Mouse (Mus musculus) liver, postnatal 0 days (tissue): ENCODE measurements around the gene Tnip3. TPM values are rescaled to one million over a fixed set of nuclear protein-coding genes. Genes with fewer than 3 reads are reported as not detected.
A peak's percentile ranks its signal among the peaks of the same experiment; 100 is the strongest.

Experiments used
- ATAC-seq: fragments of 200-750 bp; cut with Nextera tagmentation; 2 replicates; pipeline ENCODE4 v1.8.0; 2017; ENCODE audit warnings: mild to moderate bottlenecking, moderate library complexity
- DNase-seq: peaks from one replicate; pipeline ENCODE4 v3.0.0-alpha.2; 2016
- H3K27ac ChIP-seq: fragments of 300-500 bp; sonication (generic); 2 replicates; pipeline ENCODE4 v1.5.1; 2014; ENCODE audit warnings: antibody characterized with exemption, moderate library complexity, mild to moderate bottlenecking, low read depth
- H3K27me3 ChIP-seq: fragments of 300-500 bp; sonication (generic); 2 replicates; pipeline ENCODE4 v1.6.1; 2014; ENCODE audit warnings: low read length, control low read depth, mixed read lengths; ENCODE audit not compliant: insufficient read depth
- H3K36me3 ChIP-seq: fragments of 300-500 bp; sonication (generic); replicated peaks from 2 replicates; pipeline ENCODE4 v1.6.1; 2014; ENCODE audit warnings: mild to moderate bottlenecking, control low read depth, low read length, moderate library complexity, mixed read lengths; ENCODE audit not compliant: insufficient read depth
- H3K4me1 ChIP-seq: fragments of 300-500 bp; sonication (generic); 2 replicates; pipeline ENCODE4 v1.6.1; 2014; ENCODE audit warnings: antibody characterized with exemption, mild to moderate bottlenecking, control low read depth; ENCODE audit not compliant: insufficient read depth
- H3K4me2 ChIP-seq: fragments of 300-500 bp; sonication (generic); 2 replicates; pipeline ENCODE4 v1.6.1; 2014; ENCODE audit warnings: low read depth, mild to moderate bottlenecking, low read length, moderate library complexity, mixed read lengths
- H3K4me3 ChIP-seq: fragments of 300-500 bp; sonication (generic); 2 replicates; pipeline ENCODE4 v1.5.1; 2014; ENCODE audit warnings: low read depth, low read length
- H3K9ac ChIP-seq: fragments of 300-500 bp; sonication (generic); replicated peaks from 2 replicates; pipeline ENCODE4 v1.6.1; 2014; ENCODE audit warnings: mild to moderate bottlenecking, moderate library complexity
- H3K9me3 ChIP-seq: fragments of 300-500 bp; sonication (generic); 2 replicates; pipeline ENCODE4 v1.6.1; 2016; ENCODE audit warnings: mild to moderate bottlenecking, control low read depth, low read length, mixed read lengths
- CTCF ChIP-seq: sonication (generic); IDR thresholded peaks from 2 replicates; pipeline ENCODE4 v1.5.1; 2016; ENCODE audit warnings: antibody characterized with exemption, low read depth
- EP300 ChIP-seq: IDR thresholded peaks from 2 replicates; pipeline ENCODE4 v1.6.1; 2016; ENCODE audit warnings: antibody characterized with exemption, low read depth, mild to moderate bottlenecking
- WGBS: fragments of 180-500 bp; shearing (Covaris S2); extraction: QIAGEN DNeasy Blood & Tissue Kit; methylation state at CpG from one replicate; pipeline ENCODE4 v1.1.7; 2014; ENCODE audit not compliant: insufficient replicate concordance; 5-methylcytosine and 5-hydroxymethylcytosine counted together
- polyA plus RNA-seq: library from polyadenylated mRNA; unstranded; fragments of >200 nt; fragmentation: Nextera tagmentation; extraction: Ambion mirVana; gene quantifications from 2 replicates; pipeline ENCODE4 v1.2.1, GENCODE M21; 2015

The Tnip3 gene
- 0.06 TPM in 1 of 2 replicates, not detected in the other for polyA plus RNA-seq

- H3K27me3 ChIP-seq, result no peaks in the 10 kb centered on the region
- H3K9me3 ChIP-seq, result no peaks in the 10 kb centered on the region
- H3K4me1 ChIP-seq, result no peaks in the 10 kb centered on the region
- H3K4me2 ChIP-seq, result no peak within 1 kb of the TSS
- no peak within 1 kb of the TSS for H3K4me3 ChIP-seq
- ATAC-seq, result no peak
- H3K9ac ChIP-seq, result no peak within 1 kb of the TSS
- no peaks in the 10 kb centered on the region for H3K36me3 ChIP-seq
- no peak for DNase-seq
- 70% methylated on average over 5 of the region's 5 CpGs for WGBS
- TF ChIP-seq EP300 (no peak), CTCF (no peak)
- no peak within 1 kb of the TSS for H3K27ac ChIP-seq
Measured at GRCm38 (mm10) chr6:65525192-65525591, at the start of gene Tnip3. Gene Tnip3 (plus strand): TSS chr6:65525313.

- no peaks in the 10 kb centered on the region for H3K27me3 ChIP-seq
Measured at GRCm38 (mm10) chr6:65498786-65499185, 26.3 kb upstream of the Tnip3 start.

GRCm38 (mm10) chr6:65510051-65510669 is 15.0 kb upstream of the Tnip3 start:
- Histone ChIP-seq H3K36me3 (no peaks in the 10 kb centered on the region), H3K9ac (no peak overlapping the region), H3K4me1 (no peaks in the 10 kb centered on the region), H3K27ac (no peak overlapping the region), H3K4me3 (no peak overlapping the region), H3K4me2 (no peak overlapping the region), H3K27me3 (no peaks in the 10 kb centered on the region), H3K9me3 (no peaks in the 10 kb centered on the region)
- DNase-seq (peak; percentile 71), ATAC-seq (peak; percentile 47; the same call in 1 of the 2 replicates)
- TF ChIP-seq EP300 (no peak), CTCF (peak; percentile 92)
- 34% methylated on average over 4 of the region's 4 CpGs for WGBS

More at GRCm38 (mm10) chr6:65498786-65499185, 26.3 kb upstream of the Tnip3 start:
- H3K9me3 ChIP-seq, result no peaks in the 10 kb centered on the region
- no peak overlapping the region for H3K9ac ChIP-seq
- no peak overlapping the region for H3K4me3 ChIP-seq
- TF ChIP-seq CTCF, result no peak
- TF ChIP-seq EP300, result no peak
- no peak for ATAC-seq
- H3K27ac ChIP-seq, result no peak overlapping the region
- H3K4me2 ChIP-seq, result no peak overlapping the region
- DNase-seq, result no peak
- H3K36me3 ChIP-seq, result no peaks in the 10 kb centered on the region
- H3K4me1 ChIP-seq, result no peaks in the 10 kb centered on the region

GRCm38 (mm10) chr6:65513813-65514212 is 11.3 kb upstream of the Tnip3 start:
- no peaks in the 10 kb centered on the region for H3K27me3 ChIP-seq
- no peak for ATAC-seq
- TF ChIP-seq CTCF (no peak), EP300 (no peak)
- no peak overlapping the region for H3K9ac ChIP-seq
- no peaks in the 10 kb centered on the region for H3K36me3 ChIP-seq
- no peaks in the 10 kb centered on the region for H3K9me3 ChIP-seq
- no peaks in the 10 kb centered on the region for H3K4me1 ChIP-seq
- DNase-seq, result no peak
- WGBS, result 81% methylated on average over 3 of the region's 3 CpGs
- no peak overlapping the region for H3K4me3 ChIP-seq
- no peak overlapping the region for H3K27ac ChIP-seq
- no peak overlapping the region for H3K4me2 ChIP-seq

- Histone ChIP-seq H3K27me3 (no peaks in the 10 kb centered on the region), H3K4me3 (no peak overlapping the region), H3K27ac (no peak overlapping the region), H3K9ac (no peak overlapping the region), H3K4me1 (no peaks in the 10 kb centered on the region), H3K4me2 (no peak overlapping the region), H3K9me3 (no peaks in the 10 kb centered on the region), H3K36me3 (no peaks in the 10 kb centered on the region)
- DNase-seq (no peak), ATAC-seq (no peak)
- 69% methylated on average over 8 of the region's 8 CpGs for WGBS
- TF ChIP-seq CTCF (no peak), EP300 (no peak)
Measured at GRCm38 (mm10) chr6:65516759-65517158, 8.4 kb upstream of the Tnip3 start.

- no peak overlapping the region for H3K27ac ChIP-seq
- no peak overlapping the region for H3K4me2 ChIP-seq
- H3K9me3 ChIP-seq, result no peaks in the 10 kb centered on the region
- ATAC-seq (no peak), DNase-seq (no peak)
- no peak overlapping the region for H3K9ac ChIP-seq
- no peaks in the 10 kb centered on the region for H3K4me1 ChIP-seq
- no peak overlapping the region for H3K4me3 ChIP-seq
- H3K27me3 ChIP-seq, result no peaks in the 10 kb centered on the region
- no peaks in the 10 kb centered on the region for H3K36me3 ChIP-seq
- WGBS, result 75% methylated on average over 3 of the region's 3 CpGs
- TF ChIP-seq CTCF (no peak), EP300 (no peak)
Measured at GRCm38 (mm10) chr6:65520821-65521220, 4.3 kb upstream of the Tnip3 start.

- Histone ChIP-seq H3K36me3 (no peaks in the 10 kb centered on the region), H3K27ac (no peak overlapping the region), H3K4me2 (no peak overlapping the region), H3K4me3 (no peak overlapping the region), H3K4me1 (no peaks in the 10 kb centered on the region), H3K9me3 (no peaks in the 10 kb centered on the region), H3K9ac (no peak overlapping the region), H3K27me3 (no peaks in the 10 kb centered on the region)
- no peak for TF ChIP-seq EP300
- no peak for TF ChIP-seq CTCF
- DNase-seq (no peak), ATAC-seq (no peak)
- WGBS, result 15% methylated on average over 1 of the region's 1 CpGs
Measured at GRCm38 (mm10) chr6:65527892-65528291, 2.8 kb downstream of the Tnip3 start.
